Mouse (Mus musculus): ENCODE results near the gene Tom1l2.

DNA sequence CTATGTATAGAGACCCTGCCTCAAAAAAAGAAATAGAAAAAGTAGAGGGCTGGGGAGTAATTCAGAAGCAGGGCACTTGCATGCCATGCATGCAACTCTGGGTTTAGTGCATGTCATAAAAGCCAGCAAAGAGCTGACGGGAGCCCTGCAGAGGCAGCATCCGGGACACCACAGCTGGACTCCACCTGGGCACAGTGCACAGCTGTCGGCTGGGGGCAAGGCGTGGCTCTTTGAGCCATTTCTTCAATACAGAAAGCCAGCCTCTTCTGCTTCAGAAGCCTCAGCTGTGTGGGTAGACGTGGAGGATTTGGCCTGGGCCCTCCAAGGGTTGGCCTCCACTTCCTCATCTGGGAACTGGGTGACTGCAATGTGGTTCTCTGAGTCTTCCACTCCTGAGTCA is 117.4 kb downstream of the Tom1l2 start:
- no peak for TF ChIP-seq CTCF (IDR thresholded peaks at IDR 0.05; ENCODE audit: control insufficient read depth, insufficient read depth, insufficient replicate concordance, low read depth, low read length)
- no peak for TF ChIP-seq POLR2A (IDR thresholded peaks at IDR 0.05; ENCODE audit: control insufficient read depth, low read depth, low read length)

Measured in testis, adult 2 months (tissue).